Mouse (Mus musculus) megakaryocyte-erythroid progenitor cell, adult 5-6 weeks (primary cell): ENCODE data around the gene Gpr171. TPM values are rescaled to one million over a fixed set of nuclear protein-coding genes. Genes with fewer than 3 reads are reported as not detected.
"Not testable (repeated sequence)": the region's sequence is repeated elsewhere in the genome, so short reads cannot be mapped to it uniquely, and the experiment has no call there.

ENCODE experiments used
- ATAC-seq: replicated peaks from 2 replicates; pipeline ENCODE4 v1.8.0; 2016; ENCODE audit warnings: mild to moderate bottlenecking, inconsistent platforms; ENCODE audit not compliant: severe bottlenecking, poor library complexity, low FRiP score, low TSS enrichment
- total RNA-seq, 2 experiments: library from RNA; stranded (forward) in 1 of 2; stranded (reverse) in 1 of 2; fragments of 200-1000, 215-1000 nt in 1 of 2; fragments of >200 nt in 1 of 2; fragmentation: Nextera tagmentation in 1 of 2; gene quantifications; 2 replicates each; pipeline ENCODE4 v1.2.3; 2014 to 2017

Gpr171 gene
- 0.83 and 2.6 TPM in 2 replicates for total RNA-seq (2014; fragmentation: Nextera tagmentation)
- 3.4 and 7.8 TPM in 2 replicates for total RNA-seq (2017)

- ATAC-seq = no peak
Measured at GRCm38 (mm10) chr3:59101218-59101986, at the start of gene Gpr171. Gpr171 (minus strand) TSS chr3:59101821.

GRCm38 (mm10) chr3:59150624-59151023 is 49.0 kb upstream of the Gpr171 start:
- no peak for ATAC-seq

- ATAC-seq = peak; percentile 58
Measured at GRCm38 (mm10) chr3:59149646-59150045, 48.0 kb upstream of the Gpr171 start.

GRCm38 (mm10) chr3:59145194-59145593 is 43.6 kb upstream of the Gpr171 start:
- no peak for ATAC-seq

- 0 out of 2 replicates have a peak, but pooled peaks have one; percentile 30 for ATAC-seq
Measured at GRCm38 (mm10) chr3:59141507-59142305, 40.1 kb upstream of the Gpr171 start.

GRCm38 (mm10) chr3:59140941-59141340 is 39.3 kb upstream of the Gpr171 start:
- not testable (repeated sequence) for ATAC-seq

- no peak for ATAC-seq
Measured at GRCm38 (mm10) chr3:59140115-59140514, 38.5 kb upstream of the Gpr171 start.

- ATAC-seq = no peak
Measured at GRCm38 (mm10) chr3:59139651-59140051, 38.0 kb upstream of the Gpr171 start.

- no peak for ATAC-seq
Measured at GRCm38 (mm10) chr3:59138946-59139468, 37.4 kb upstream of the Gpr171 start.

- no peak for ATAC-seq
Measured at GRCm38 (mm10) chr3:59135911-59136653, 34.5 kb upstream of the Gpr171 start.

- ATAC-seq = peak; percentile 95
Measured at GRCm38 (mm10) chr3:59133189-59133588, 31.6 kb upstream of the Gpr171 start.

GRCm38 (mm10) chr3:59131966-59132365 is 30.3 kb upstream of the Gpr171 start:
- ATAC-seq = no peak

GRCm38 (mm10) chr3:59131081-59131480 is 29.5 kb upstream of the Gpr171 start:
- no peak for ATAC-seq

- peak; percentile 35; the same call in 1 of the 2 replicates for ATAC-seq
Measured at GRCm38 (mm10) chr3:59130431-59130830, 28.8 kb upstream of the Gpr171 start.

- no peak for ATAC-seq
Measured at GRCm38 (mm10) chr3:59129547-59129946, 27.9 kb upstream of the Gpr171 start.

GRCm38 (mm10) chr3:59128681-59129080 is 27.1 kb upstream of the Gpr171 start:
- ATAC-seq = no peak

GRCm38 (mm10) chr3:59125783-59126555 is 24.3 kb upstream of the Gpr171 start:
- peak; percentile 47; the same call in 1 of the 2 replicates for ATAC-seq

GRCm38 (mm10) chr3:59125022-59125421 is 23.4 kb upstream of the Gpr171 start:
- ATAC-seq = no peak
